Mouse (Mus musculus): ENCODE measurements around the gene Chmp3.

Gene Chmp3

DNA sequence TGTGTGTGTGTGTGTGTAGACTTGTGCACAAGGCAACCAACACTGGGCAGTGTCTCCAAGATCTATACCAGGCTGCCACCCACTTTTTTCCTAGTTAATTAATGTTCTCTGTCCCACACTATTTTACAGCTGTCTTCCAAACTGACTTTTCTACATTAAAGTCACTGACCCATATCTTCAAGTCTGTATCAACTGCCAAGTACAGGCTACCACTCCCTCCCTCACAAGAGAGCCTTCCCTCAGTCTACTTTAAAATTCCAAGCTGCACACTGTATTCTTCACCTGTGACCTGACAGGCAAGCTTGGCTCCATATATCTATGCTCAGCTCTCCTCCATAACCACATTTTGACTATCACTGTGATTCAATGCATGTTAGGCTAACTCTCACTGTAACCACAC lies 69.6 kb downstream of the Chmp3 start:
- no peak for DNase-seq

DNA sequence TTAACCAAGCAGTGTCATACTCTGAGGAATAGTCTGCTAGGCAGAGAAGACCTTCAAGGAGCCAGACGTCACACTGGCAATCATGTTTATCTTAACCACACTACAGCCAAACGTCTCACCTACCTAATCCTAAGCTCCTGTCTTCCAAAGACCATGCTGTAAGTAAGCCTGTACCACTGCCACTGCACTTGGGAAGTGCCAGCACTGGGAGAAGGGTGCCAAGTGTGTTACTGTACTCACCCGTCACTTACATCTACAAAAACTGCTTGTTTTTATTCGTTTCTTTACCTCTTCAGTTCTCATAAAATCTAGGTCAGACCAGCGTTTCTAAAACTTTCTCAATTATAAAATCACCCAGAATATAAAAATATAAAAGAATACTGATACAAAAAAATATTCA lies 73.4 kb downstream of the Chmp3 start:
- no peak for DNase-seq

DNA sequence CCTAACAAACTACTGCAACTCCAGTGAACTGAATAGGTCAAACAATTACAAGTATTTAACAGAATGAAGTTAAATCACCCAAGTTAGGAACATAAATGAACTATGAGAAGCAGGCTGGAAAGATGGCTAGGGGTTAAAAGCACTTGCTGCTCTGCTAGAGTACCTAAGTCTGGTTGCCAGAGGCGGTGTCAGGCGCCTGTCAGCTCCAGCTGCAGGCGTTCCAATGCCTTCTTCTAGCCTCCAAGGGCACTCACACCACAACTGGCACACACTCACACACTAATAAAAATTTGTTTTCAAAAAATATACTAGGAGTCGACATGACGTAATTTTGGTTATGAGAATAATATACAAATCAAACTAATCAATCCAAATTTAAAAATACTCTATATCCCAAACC lies 78.0 kb downstream of the Chmp3 start:
- no peak for DNase-seq

DNA sequence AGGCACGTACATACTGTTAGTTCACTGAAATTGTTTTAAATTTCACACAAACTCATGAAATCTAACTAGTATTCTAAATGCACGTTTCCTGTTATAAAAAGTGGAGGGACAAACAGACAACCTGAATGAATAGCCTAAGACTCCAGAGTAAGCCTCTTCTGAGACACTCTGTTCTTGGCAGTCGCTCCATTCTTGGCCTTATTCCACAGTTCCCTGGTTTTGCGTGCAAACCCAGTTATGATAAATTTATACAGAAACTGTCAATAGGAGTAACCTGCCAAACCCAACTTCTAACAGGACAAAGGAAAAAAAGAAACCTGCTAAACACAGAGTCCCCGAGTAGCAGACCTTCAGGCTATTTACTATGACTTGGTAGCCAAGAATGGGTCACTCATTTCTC lies 78.4 kb downstream of the Chmp3 start:
- DNase-seq: no peak

DNA sequence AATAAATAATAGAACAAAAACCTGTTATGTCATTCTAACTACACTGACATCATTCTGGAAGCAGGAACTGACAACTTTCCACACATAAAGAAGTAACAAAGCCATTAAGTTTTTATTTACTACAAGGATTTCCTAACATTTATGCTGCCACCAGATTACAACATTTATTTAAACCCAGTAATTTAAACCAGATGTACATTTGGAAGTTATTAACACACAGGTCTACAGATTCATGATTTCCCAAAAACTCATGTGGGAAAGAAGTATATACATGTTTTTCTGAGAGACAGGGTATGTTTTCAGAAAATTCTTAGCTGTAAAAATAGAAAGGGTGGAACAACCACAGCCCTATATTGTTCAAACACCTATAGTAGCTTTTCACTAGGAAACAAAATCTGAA lies 81.1 kb downstream of the Chmp3 start:
- no peak for DNase-seq

DNA sequence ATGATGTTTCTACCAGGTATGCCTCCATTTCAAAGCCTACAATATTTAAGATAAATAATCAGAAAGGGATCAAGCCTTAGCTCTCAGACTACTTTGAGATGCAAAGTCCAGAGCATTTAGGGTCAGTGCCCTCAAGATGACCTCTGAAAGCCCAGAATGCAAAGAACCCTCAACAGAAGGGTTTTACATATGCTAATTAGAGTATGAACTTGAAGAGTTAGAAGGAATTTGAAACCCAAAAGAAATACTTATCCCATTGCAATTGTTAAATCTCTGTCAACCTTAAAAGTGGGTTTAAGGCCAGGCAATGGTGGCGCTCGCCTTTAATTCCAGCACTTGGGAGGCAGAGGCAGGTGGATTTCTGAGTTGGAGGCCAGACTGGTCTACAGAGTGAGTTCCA lies 82.4 kb downstream of the Chmp3 start:
- no peak for DNase-seq

DNA sequence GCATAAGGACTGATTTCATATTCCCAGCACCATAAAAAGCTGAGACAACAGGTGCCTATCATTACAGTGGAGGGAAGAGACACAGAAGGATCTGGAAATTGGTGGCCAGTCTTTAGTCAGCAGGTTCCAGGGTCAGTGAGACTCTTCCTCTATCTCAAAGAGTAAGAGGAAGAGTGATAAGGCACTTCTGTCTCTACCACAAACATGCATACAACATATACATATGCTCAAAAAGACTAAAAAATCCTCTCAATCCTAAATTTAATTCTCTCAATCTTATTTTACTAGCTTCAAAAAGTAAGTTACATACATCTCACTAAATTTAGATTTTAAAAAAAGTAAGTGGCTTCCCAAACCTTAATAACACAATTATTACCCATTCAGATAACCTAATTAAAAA lies 83.7 kb downstream of the Chmp3 start:
- no peak for DNase-seq

DNA sequence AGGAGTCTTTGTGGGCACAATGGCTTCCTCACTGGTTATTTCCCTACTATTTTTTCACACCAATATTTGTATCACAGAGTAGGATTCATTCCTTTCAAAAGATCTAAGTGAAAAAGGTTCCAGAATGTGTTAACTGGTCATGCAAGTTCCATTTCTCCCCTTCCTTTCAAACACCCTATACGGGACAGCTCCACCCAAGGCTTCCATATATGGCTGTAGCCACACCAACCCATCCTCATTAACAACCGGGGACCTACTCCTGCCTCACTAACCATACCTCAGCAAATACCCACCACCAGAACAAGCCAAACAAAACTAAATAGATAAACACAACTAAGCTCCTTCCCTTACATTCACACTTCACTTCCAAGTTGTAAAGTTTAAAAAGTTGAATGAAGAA lies 87.6 kb downstream of the Chmp3 start:
- DNase-seq: no peak

DNA sequence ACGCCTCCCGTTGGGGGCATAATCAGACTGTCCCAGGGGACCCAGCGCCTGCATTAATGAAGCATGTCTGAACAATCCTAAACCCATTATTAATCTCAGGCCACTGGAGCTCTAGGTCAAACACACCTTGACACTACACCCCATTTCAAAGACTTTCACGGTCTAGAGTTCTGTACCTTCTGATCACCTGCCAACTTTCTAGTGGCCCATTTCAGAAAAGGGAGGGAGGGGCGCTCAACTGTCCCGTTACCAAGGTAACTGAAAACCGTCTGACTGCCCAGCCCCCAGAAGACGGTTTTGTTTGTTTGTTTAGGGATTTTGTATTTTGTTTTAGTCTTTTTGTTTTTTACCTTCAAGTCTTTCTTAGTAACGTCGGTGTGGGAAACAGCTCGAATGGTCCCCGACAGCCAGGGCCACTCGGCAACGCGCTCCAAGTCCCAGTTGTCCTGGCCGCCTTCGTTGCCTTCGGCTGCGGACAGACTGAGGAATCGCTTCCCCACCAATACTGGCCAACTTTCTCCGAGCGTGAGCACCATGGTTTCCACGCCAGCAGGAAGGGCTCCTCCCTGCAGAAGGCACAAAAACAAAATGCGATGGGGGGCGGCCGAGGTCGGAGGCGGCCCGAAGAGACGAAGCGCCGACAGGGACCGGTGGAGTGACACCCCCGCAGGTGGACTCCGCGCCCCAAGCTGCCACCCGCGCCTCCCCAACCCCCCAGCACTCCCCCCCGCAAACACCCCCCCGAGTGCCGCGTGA lies 88.3 kb downstream of the Chmp3 start:
- DNase-seq: peak; percentile 69

Measured in thymus, postnatal 14 days (tissue).